Mouse (Mus musculus) forebrain, embryonic 11.5 days (tissue): ENCODE results near the gene Pitpnm3. TPM values are rescaled to one million over a fixed set of nuclear protein-coding genes. Genes with fewer than 3 reads are reported as not detected.

Experiments used
- ATAC-seq: fragments of 200-750 bp; cut with Nextera tagmentation; replicated peaks from 2 replicates; pipeline ENCODE4 v1.8.0; 2017; ENCODE audit warnings: moderate TSS enrichment; ENCODE audit not compliant: low FRiP score
- DNase-seq: peaks from one replicate; pipeline ENCODE4 v3.0.0-alpha.2; 2017; ENCODE audit warnings: low spot score
- H3K27ac ChIP-seq: fragments of 300-500 bp; sonication (generic); 2 replicates; pipeline ENCODE4 v1.5.1; 2014; ENCODE audit warnings: low read depth, low read length
- H3K27me3 ChIP-seq: fragments of 300-500 bp; sonication (generic); 2 replicates; pipeline ENCODE4 v1.6.1; 2014; ENCODE audit warnings: mild to moderate bottlenecking, low read length, mixed read lengths; ENCODE audit not compliant: control insufficient read depth, insufficient read depth
- H3K36me3 ChIP-seq: fragments of 300-500 bp; sonication (generic); 2 replicates; pipeline ENCODE4 v1.6.1; 2014; ENCODE audit warnings: mild to moderate bottlenecking, low read length, moderate library complexity, mixed read lengths; ENCODE audit not compliant: control insufficient read depth, insufficient read depth
- H3K4me1 ChIP-seq: fragments of 300-500 bp; sonication (generic); replicated peaks from 2 replicates; pipeline ENCODE4 v1.6.1; 2014; ENCODE audit warnings: low read length, mixed read lengths; ENCODE audit not compliant: control insufficient read depth, insufficient read depth
- H3K4me2 ChIP-seq: fragments of 300-500 bp; sonication (generic); 2 replicates; pipeline ENCODE4 v1.6.1; 2014; ENCODE audit warnings: low read depth, mild to moderate bottlenecking, low read length, moderate library complexity, mixed read lengths; ENCODE audit not compliant: severe bottlenecking
- H3K4me3 ChIP-seq: fragments of 300-500 bp; sonication (generic); 2 replicates; pipeline ENCODE4 v1.5.1; 2014; ENCODE audit warnings: low read depth, low read length
- H3K9ac ChIP-seq: fragments of 300-500 bp; sonication (generic); 2 replicates; pipeline ENCODE4 v1.6.1; 2014; ENCODE audit warnings: low read length
- H3K9me3 ChIP-seq: fragments of 300-500 bp; sonication (generic); 2 replicates; pipeline ENCODE4 v1.6.1; 2016; ENCODE audit warnings: low read length, mixed read lengths; ENCODE audit not compliant: control insufficient read depth
- WGBS: fragments of 180-500 bp; shearing (Covaris S2); extraction: QIAGEN DNeasy Blood & Tissue Kit; methylation state at CpG from one replicate; pipeline ENCODE4 v1.1.7; 2014; 5-methylcytosine and 5-hydroxymethylcytosine counted together
- polyA plus RNA-seq: library from polyadenylated mRNA; unstranded; fragments of >200 nt; fragmentation: Nextera tagmentation; extraction: Ambion mirVana; gene quantifications from 2 replicates; pipeline ENCODE4 v1.2.1, GENCODE M21; 2014

Gene Pitpnm3
- 0.20 and 0.43 TPM in 2 replicates for polyA plus RNA-seq

GRCm38 (mm10) chr11:72135383-72136158 is at the start of gene Pitpnm3:
TSS of gene Pitpnm3 (minus strand) at chr11:72135778.
- peak within 1 kb of the TSS; percentile 68 for H3K9ac ChIP-seq
- DNase-seq (peak; percentile 62), ATAC-seq (peak; percentile 30; the same call in 1 of the 2 replicates)
- peak within 1 kb of the TSS; percentile 98 for H3K4me2 ChIP-seq
- peaks cover 6% of the 10 kb centered on the region; the same call in 1 of the 2 replicates for H3K4me1 ChIP-seq
- WGBS: under 1% methylated on average over 93 of the region's 107 CpGs
- H3K27me3 ChIP-seq: peaks cover 41% of the 10 kb centered on the region
- no peak within 1 kb of the TSS for H3K27ac ChIP-seq
- H3K36me3 ChIP-seq: no peaks in the 10 kb centered on the region
- H3K4me3 ChIP-seq: peak within 1 kb of the TSS; percentile 67
- no peaks in the 10 kb centered on the region for H3K9me3 ChIP-seq

GRCm38 (mm10) chr11:72184252-72184651 is 48.7 kb upstream of the Pitpnm3 start:
- no peak overlapping the region for H3K4me2 ChIP-seq
- H3K4me1 ChIP-seq: no peaks in the 10 kb centered on the region
- H3K36me3 ChIP-seq: peaks cover 3% of the 10 kb centered on the region; the same call in 1 of the 2 replicates
- no peak overlapping the region for H3K9ac ChIP-seq
- 87% methylated on average over 4 of the region's 4 CpGs for WGBS
- H3K27ac ChIP-seq: no peak overlapping the region
- H3K9me3 ChIP-seq: no peaks in the 10 kb centered on the region
- H3K4me3 ChIP-seq: no peak overlapping the region
- ATAC-seq (no peak), DNase-seq (no peak)
- no peaks in the 10 kb centered on the region for H3K27me3 ChIP-seq

- Histone ChIP-seq H3K4me1 (no peaks in the 10 kb centered on the region; the same call in 1 of the 2 replicates), H3K9me3 (no peaks in the 10 kb centered on the region), H3K36me3 (peaks cover 3% of the 10 kb centered on the region; the same call in 1 of the 2 replicates), H3K9ac (no peak overlapping the region), H3K27ac (no peak overlapping the region), H3K4me3 (no peak overlapping the region), H3K4me2 (no peak overlapping the region), H3K27me3 (no peaks in the 10 kb centered on the region; the same call in 1 of the 2 replicates)
- ATAC-seq (no peak), DNase-seq (no peak)
- 94% methylated on average over 4 of the region's 4 CpGs for WGBS
These were observed 45.6 kb upstream of the Pitpnm3 start for GRCm38 (mm10) chr11:72181136-72181535.

- ATAC-seq (no peak), DNase-seq (no peak)
- H3K36me3 ChIP-seq: peaks cover 3% of the 10 kb centered on the region; the same call in 1 of the 2 replicates
- H3K9ac ChIP-seq: no peak overlapping the region
- H3K27me3 ChIP-seq: no peaks in the 10 kb centered on the region; the same call in 1 of the 2 replicates
- H3K27ac ChIP-seq: no peak overlapping the region
- H3K4me1 ChIP-seq: no peaks in the 10 kb centered on the region; the same call in 1 of the 2 replicates
- H3K4me2 ChIP-seq: no peak overlapping the region
- H3K9me3 ChIP-seq: no peaks in the 10 kb centered on the region
- 86% methylated on average over 5 of the region's 5 CpGs for WGBS
- no peak overlapping the region for H3K4me3 ChIP-seq
These were observed 45.0 kb upstream of the Pitpnm3 start for GRCm38 (mm10) chr11:72180556-72180955.

- H3K4me2 ChIP-seq: no peak overlapping the region
- no peaks in the 10 kb centered on the region; the same call in 1 of the 2 replicates for H3K4me1 ChIP-seq
- no peak overlapping the region for H3K9ac ChIP-seq
- no peak overlapping the region for H3K27ac ChIP-seq
- H3K27me3 ChIP-seq: no peaks in the 10 kb centered on the region; the same call in 1 of the 2 replicates
- peaks cover 5% of the 10 kb centered on the region; the same call in 1 of the 2 replicates for H3K36me3 ChIP-seq
- H3K4me3 ChIP-seq: no peak overlapping the region
- no peak for DNase-seq
- H3K9me3 ChIP-seq: no peaks in the 10 kb centered on the region
- peak; percentile 56; the same call in 1 of the 2 replicates for ATAC-seq
- WGBS: 23% methylated on average over 3 of the region's 3 CpGs
These were observed 41.0 kb upstream of the Pitpnm3 start for GRCm38 (mm10) chr11:72176553-72176952.

GRCm38 (mm10) chr11:72175966-72176365 is 40.4 kb upstream of the Pitpnm3 start:
- Histone ChIP-seq H3K4me1 (no peaks in the 10 kb centered on the region; the same call in 1 of the 2 replicates), H3K9ac (no peak overlapping the region), H3K4me3 (no peak overlapping the region), H3K9me3 (no peaks in the 10 kb centered on the region), H3K36me3 (peaks cover 2% of the 10 kb centered on the region; the same call in 1 of the 2 replicates), H3K27ac (no peak overlapping the region), H3K4me2 (no peak overlapping the region), H3K27me3 (no peaks in the 10 kb centered on the region; the same call in 1 of the 2 replicates)
- ATAC-seq (no peak), DNase-seq (no peak)
- WGBS: 69% methylated on average over 5 of the region's 5 CpGs

- no peaks in the 10 kb centered on the region; the same call in 1 of the 2 replicates for H3K4me1 ChIP-seq
- H3K9me3 ChIP-seq: no peaks in the 10 kb centered on the region
- H3K27ac ChIP-seq: no peak overlapping the region
- no peak overlapping the region for H3K9ac ChIP-seq
- DNase-seq (no peak), ATAC-seq (no peak)
- WGBS: 95% methylated on average over 6 of the region's 6 CpGs
- H3K4me3 ChIP-seq: no peak overlapping the region
- H3K36me3 ChIP-seq: peaks cover 2% of the 10 kb centered on the region; the same call in 1 of the 2 replicates
- H3K4me2 ChIP-seq: no peak overlapping the region
- no peaks in the 10 kb centered on the region; the same call in 1 of the 2 replicates for H3K27me3 ChIP-seq
These were observed 39.1 kb upstream of the Pitpnm3 start for GRCm38 (mm10) chr11:72174721-72175120.

- Histone ChIP-seq H3K27me3 (no peaks in the 10 kb centered on the region; the same call in 1 of the 2 replicates), H3K4me2 (no peak overlapping the region), H3K4me3 (no peak overlapping the region), H3K36me3 (peaks cover 2% of the 10 kb centered on the region; the same call in 1 of the 2 replicates), H3K9me3 (no peaks in the 10 kb centered on the region), H3K9ac (no peak overlapping the region), H3K27ac (no peak overlapping the region), H3K4me1 (no peaks in the 10 kb centered on the region; the same call in 1 of the 2 replicates)
- WGBS: 87% methylated on average over 5 of the region's 5 CpGs
- ATAC-seq (no peak), DNase-seq (no peak)
These were observed 37.9 kb upstream of the Pitpnm3 start for GRCm38 (mm10) chr11:72173506-72173905.
